In genomic region chr10:96646867-96647462, GRCm38 (mm10) we compare ENCODE assay signal across 9 mouse cellular contexts. TPM values are rescaled to one million over a fixed set of nuclear protein-coding genes. Genes with fewer than 3 reads are reported as not detected.
DNase-seq lines count a peak whose midpoint lies in the region; ATAC-seq and TF ChIP-seq lines count a peak whose summit lies in the region.
"Had no signal": no experiment of that assay in that cellular context is flagged by ENCODE, and none has a peak within 500 bp of the region (broad histone marks: within the 10 kb centered on the region; RNA-seq: fewer than 3 reads in every experiment).

No protein-coding gene starts in this region.

- no peak for TF ChIP-seq CTCF in lung, postnatal 0 days (IDR thresholded peaks at IDR 0.05)
- no peak for TF ChIP-seq CTCF in liver, embryonic 14.5 days (IDR thresholded peaks at IDR 0.05; ENCODE audit: low read depth)

- no peak for TF ChIP-seq EP300 in lung, postnatal 0 days (IDR thresholded peaks at IDR 0.05)
- no peak for TF ChIP-seq EP300 in liver, embryonic 14.5 days (IDR thresholded peaks at IDR 0.05; ENCODE audit: low read depth)

- no peak overlapping the region for H3K4me3 ChIP-seq in lung, postnatal 0 days (ENCODE audit: low read depth, low read length)
- H3K4me3 ChIP-seq in liver, embryonic 14.5 days (ENCODE audit: insufficient read depth in 1 of 2, low read depth in 2 of 2, low read length in 2 of 2) = no peak overlapping the region
- H3K4me3 ChIP-seq in stomach, embryonic 16.5 days (replicated peaks; ENCODE audit: low read length) = no peak overlapping the region
- H3K4me3 ChIP-seq: erythroblast, embryonic 14.5 days had no signal

- 46% methylated on average over 5 of the region's 5 CpGs for WGBS in lung, postnatal 0 days
- WGBS in liver, embryonic 14.5 days (ENCODE audit: insufficient replicate concordance) = 45% methylated on average over 5 of the region's 5 CpGs
- WGBS in stomach, embryonic 16.5 days = 53% methylated on average over 5 of the region's 5 CpGs

- DNase-seq in embryo, embryonic 10.5 days (ENCODE audit: low spot score) = peak; percentile 42
- DNase-seq in embryo, embryonic 10 days (ENCODE audit: low spot score) = no peak
- no peak for DNase-seq in lung, postnatal 0 days (ENCODE audit: low spot score)
- DNase-seq in lung, postnatal 25 days (ENCODE audit: low spot score) = no peak
- DNase-seq in liver, embryonic 14.5 days (ENCODE audit: low read depth in 3 of 3, low spot score in 3 of 3) = no peak
- no peak for DNase-seq in left cerebral cortex, postnatal 14 days (ENCODE audit: low spot score in 2 of 2)
- DNase-seq in left cerebral cortex, adult 11 months (ENCODE audit: low spot score) = no peak

- H3K36me3 ChIP-seq in lung, postnatal 0 days (ENCODE audit: insufficient read depth, low read length) = no peaks in the 10 kb centered on the region
- no peaks in the 10 kb centered on the region for H3K36me3 ChIP-seq in liver, embryonic 14.5 days (replicated peaks; ENCODE audit: control insufficient read depth, insufficient read depth, low read depth)
- H3K36me3 ChIP-seq in stomach, embryonic 16.5 days (ENCODE audit: control insufficient read depth, insufficient read depth, low read length) = no peaks in the 10 kb centered on the region

- H3K4me2 ChIP-seq in lung, postnatal 0 days (replicated peaks; ENCODE audit: low read depth, low read length) = peak overlapping the region; percentile 23
- peak overlapping the region; percentile 29; the same call in 1 of the 2 replicates for H3K4me2 ChIP-seq in liver, embryonic 14.5 days (ENCODE audit: low read depth)
- H3K4me2 ChIP-seq in stomach, embryonic 16.5 days (ENCODE audit: low read depth, low read length) = peak overlapping the region; percentile 23; the same call in 1 of the 2 replicates

- no peak overlapping the region for H3K9ac ChIP-seq in lung, postnatal 0 days (replicated peaks; ENCODE audit: low read depth)
- H3K9ac ChIP-seq in liver, embryonic 14.5 days (replicated peaks) = no peak overlapping the region
- H3K9ac ChIP-seq in stomach, embryonic 16.5 days (ENCODE audit: low read length) = no peak overlapping the region

- peaks cover 3% of the 10 kb centered on the region; the same call in 1 of the 2 replicates for H3K4me1 ChIP-seq in lung, postnatal 0 days (ENCODE audit: insufficient read depth, low read depth, low read length)
- H3K4me1 ChIP-seq in liver, embryonic 14.5 days (replicated peaks; ENCODE audit: control insufficient read depth in 2 of 2, insufficient read depth in 2 of 2, low read length in 1 of 2) = no peaks in the 10 kb centered on the region
- peaks cover 12% of the 10 kb centered on the region for H3K4me1 ChIP-seq in stomach, embryonic 16.5 days (ENCODE audit: control insufficient read depth, insufficient read depth, low read length)

- no peak overlapping the region for H3K27ac ChIP-seq in lung, postnatal 0 days (ENCODE audit: low read length)
- H3K27ac ChIP-seq in liver, embryonic 14.5 days = no peak overlapping the region
- H3K27ac ChIP-seq in stomach, embryonic 16.5 days (ENCODE audit: low read length) = no peak overlapping the region

- H3K27me3 ChIP-seq in lung, postnatal 0 days (replicated peaks; ENCODE audit: insufficient read depth, low read length) = no peaks in the 10 kb centered on the region
- H3K27me3 ChIP-seq in liver, embryonic 14.5 days (ENCODE audit: control insufficient read depth, insufficient read depth, low read length) = no peaks in the 10 kb centered on the region
- no peaks in the 10 kb centered on the region for H3K27me3 ChIP-seq in stomach, embryonic 16.5 days (ENCODE audit: control insufficient read depth, insufficient read depth, low read length)

- ATAC-seq in lung, postnatal 0 days = no peak
- no peak for ATAC-seq in liver, embryonic 14.5 days (ENCODE audit: insufficient read depth)
- ATAC-seq in stomach, embryonic 16.5 days (ENCODE audit: insufficient read depth, low FRiP score) = no peak

- intact Hi-C loops in left cerebral cortex, postnatal 14 days (cut with DNase I) = no loop called here

- no peaks in the 10 kb centered on the region for H3K9me3 ChIP-seq in lung, postnatal 0 days (ENCODE audit: low read length)
- H3K9me3 ChIP-seq in liver, embryonic 14.5 days (ENCODE audit: control insufficient read depth, low read length) = no peaks in the 10 kb centered on the region
- no peaks in the 10 kb centered on the region for H3K9me3 ChIP-seq in stomach, embryonic 16.5 days (replicated peaks; ENCODE audit: control insufficient read depth, low read length)

RNA-seq across cellular contexts. Expression of gene Btg1, which starts 30.2 kb away (rescaled TPM):
- 72.3 and 78.1 TPM in 2 replicates for polyA plus RNA-seq in lung, postnatal 0 days (2015; fragmentation: Nextera tagmentation; extraction: Ambion mirVana)
- 1.0 and 2.7 TPM in 2 replicates for polyA plus RNA-seq in liver, embryonic 14.5 days (2012; rRNA removed)
- polyA plus RNA-seq in liver, embryonic 14.5 days (2014; fragmentation: Nextera tagmentation; extraction: Ambion mirVana) = 7.9 and 9.7 TPM in 2 replicates
- 48.8 and 55.8 TPM in 2 replicates for polyA plus RNA-seq in stomach, embryonic 16.5 days (2015; fragmentation: Nextera tagmentation; extraction: Ambion mirVana)
- 10 to 100 TPM; 34.6 to 36.9 TPM for total RNA-seq in left cerebral cortex, postnatal 14 days (2021)
